Mouse (Mus musculus): ENCODE measurements around the gene Pxmp2. TPM values are rescaled to one million over a fixed set of nuclear protein-coding genes. Genes with fewer than 3 reads are reported as not detected.

Gene Pxmp2
- polyA plus RNA-seq, 1 experiment: 33.1 TPM

DNA sequence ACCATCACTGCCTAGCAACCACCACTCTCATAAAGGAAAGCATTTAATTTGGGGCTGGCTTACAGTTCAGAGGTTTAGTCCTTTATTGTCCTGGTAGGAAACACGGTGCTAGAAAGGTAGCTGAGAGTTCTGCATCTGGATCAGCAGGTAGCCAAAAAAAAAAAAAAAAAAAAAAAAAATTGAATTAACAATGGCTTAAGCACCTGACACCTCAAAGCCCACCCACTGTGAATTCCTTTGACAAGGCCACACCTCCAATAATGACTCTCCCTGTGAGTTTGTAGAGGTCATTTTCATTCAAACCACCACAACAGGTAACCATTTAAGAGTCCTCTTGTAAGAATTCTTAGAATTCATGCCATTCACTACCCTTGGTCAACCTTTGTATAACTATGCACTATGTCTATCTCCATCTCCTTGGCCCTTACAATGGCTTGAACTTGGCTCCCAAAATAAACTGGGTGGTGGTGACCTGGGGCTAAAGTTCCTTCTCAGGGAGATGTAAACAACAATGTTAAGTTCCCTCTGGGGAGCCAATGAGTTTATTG, 58.6 kb downstream of the Pxmp2 start:
- Histone ChIP-seq H3K4me1 (ENCODE audit: control insufficient read depth, insufficient read depth, low read length) (peaks cover 1% of the 10 kb centered on the region; the same call in 1 of the 2 replicates), H3K4me3 (replicated peaks; ENCODE audit: control insufficient read depth, low read depth, low read length) (no peak overlapping the region), H3K27ac (ENCODE audit: control insufficient read depth, insufficient read depth, low read depth, low read length, poor library complexity) (no peak overlapping the region)
- no peak for TF ChIP-seq CTCF (IDR thresholded peaks at IDR 0.05; ENCODE audit: control insufficient read depth, insufficient read depth, low read length)
- no peak for TF ChIP-seq POLR2A (IDR thresholded peaks at IDR 0.05; ENCODE audit: borderline replicate concordance, control insufficient read depth, low read depth, low read length)
- 78% methylated on average over 1 of the region's 1 CpGs for WGBS

DNA sequence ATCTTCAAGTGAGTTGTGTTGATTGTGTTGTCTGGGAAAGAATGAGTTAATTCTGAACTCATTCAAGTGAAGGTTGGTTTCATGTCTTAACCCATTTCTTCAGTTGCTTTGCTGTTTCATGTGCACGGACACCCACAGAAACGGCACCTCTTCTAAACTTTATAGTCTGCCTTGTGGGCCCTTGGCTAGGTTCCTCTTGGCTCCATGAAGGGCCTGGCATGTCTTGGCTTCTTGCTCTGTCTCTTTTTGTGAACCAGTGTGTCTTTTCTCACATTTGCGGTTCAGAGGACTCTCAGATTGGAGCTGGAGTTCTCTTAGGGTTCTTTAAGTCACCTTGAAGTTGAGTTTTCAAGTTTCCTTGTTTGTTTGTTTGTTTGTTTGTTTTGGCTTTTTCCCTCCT, 60.9 kb downstream of the Pxmp2 start:
- no peak for TF ChIP-seq CTCF (IDR thresholded peaks at IDR 0.05; ENCODE audit: control insufficient read depth, insufficient read depth, low read length)
- TF ChIP-seq POLR2A (IDR thresholded peaks at IDR 0.05; ENCODE audit: borderline replicate concordance, control insufficient read depth, low read depth, low read length): no peak
- no peak overlapping the region for H3K4me3 ChIP-seq (replicated peaks; ENCODE audit: control insufficient read depth, low read depth, low read length)
- no peak overlapping the region for H3K27ac ChIP-seq (ENCODE audit: control insufficient read depth, insufficient read depth, low read depth, low read length, poor library complexity)
- H3K4me1 ChIP-seq (ENCODE audit: control insufficient read depth, insufficient read depth, low read length): no peaks in the 10 kb centered on the region; the same call in 1 of the 2 replicates
- 88% methylated on average over 3 of the region's 3 CpGs for WGBS

Other genes with a start within 250 kb of the Pxmp2 start
- 0.54 TPM in 1 of 2 replicates, not detected in the other for gene Gm17655, start 213.7 kb downstream of the Pxmp2 start, polyA plus RNA-seq (2011; ENCODE audit: insufficient read depth, insufficient read length, low replicate concordance, missing spikeins)
- 0.45 TPM in 1 of 2 replicates, not detected in the other for gene Gm35315, start 191.8 kb downstream of the Pxmp2 start, polyA plus RNA-seq (2011; ENCODE audit: insufficient read depth, insufficient read length, low replicate concordance, missing spikeins)
- not detected in 2 replicates for gene Plcxd1, start 186.2 kb downstream of the Pxmp2 start, polyA plus RNA-seq (2011; ENCODE audit: insufficient read depth, insufficient read length, low replicate concordance, missing spikeins)
- gene Gtpbp6, start 178.0 kb downstream of the Pxmp2 start, polyA plus RNA-seq (2011; ENCODE audit: insufficient read depth, insufficient read length, low replicate concordance, missing spikeins): 30.6 and 70.2 TPM in 2 replicates
- gene Zfp605, start 176.1 kb downstream of the Pxmp2 start, polyA plus RNA-seq (2011; ENCODE audit: insufficient read depth, insufficient read length, low replicate concordance, missing spikeins): 1.5 and 3.3 TPM in 2 replicates
- gene Chfr, start 150.3 kb downstream of the Pxmp2 start, polyA plus RNA-seq (2011; ENCODE audit: insufficient read depth, insufficient read length, low replicate concordance, missing spikeins): 26.9 and 42.5 TPM in 2 replicates
- gene Golga3, start 109.5 kb downstream of the Pxmp2 start, polyA plus RNA-seq (2011; ENCODE audit: insufficient read depth, insufficient read length, low replicate concordance, missing spikeins): 4.9 and 11.2 TPM in 2 replicates
- 10.0 and 21.0 TPM in 2 replicates for gene Ankle2, start 55.2 kb downstream of the Pxmp2 start, polyA plus RNA-seq (2011; ENCODE audit: insufficient read depth, insufficient read length, low replicate concordance, missing spikeins)
- gene Pgam5, start 16.3 kb downstream of the Pxmp2 start, polyA plus RNA-seq (2011; ENCODE audit: insufficient read depth, insufficient read length, low replicate concordance, missing spikeins): 12.9 and 24.3 TPM in 2 replicates
- gene Pole, start 120 bp upstream of the Pxmp2 start, polyA plus RNA-seq (2011; ENCODE audit: insufficient read depth, insufficient read length, low replicate concordance, missing spikeins): 39.8 and 57.3 TPM in 2 replicates
- 1.0 and 1.3 TPM in 2 replicates for gene P2rx2, start 57.0 kb upstream of the Pxmp2 start, polyA plus RNA-seq (2011; ENCODE audit: insufficient read depth, insufficient read length, low replicate concordance, missing spikeins)
- gene Lrcol1, start 58.5 kb upstream of the Pxmp2 start, polyA plus RNA-seq (2011; ENCODE audit: insufficient read depth, insufficient read length, low replicate concordance, missing spikeins): not detected in 2 replicates
- gene Fbrsl1, start 162.3 kb upstream of the Pxmp2 start, polyA plus RNA-seq (2011; ENCODE audit: insufficient read depth, insufficient read length, low replicate concordance, missing spikeins): 9.8 and 25.6 TPM in 2 replicates

All from bone marrow, adult 2 months (tissue).